Mouse (Mus musculus): ENCODE results near the gene Hoxd9. TPM values are rescaled to one million over a fixed set of nuclear protein-coding genes. Genes with fewer than 3 reads are reported as not detected.
A peak's percentile ranks its signal among the peaks of the same experiment; 100 is the strongest.

Hoxd9 gene
- polyA plus RNA-seq, 1 experiment: 23.9 TPM

GRCm38 (mm10) chr2:74714881-74715280 is 17.4 kb downstream of the Hoxd9 start:
- peak overlapping the region; percentile 6 for H3K4me3 ChIP-seq (ENCODE audit: insufficient read depth, low read depth, low read length)
- DNase-seq: no peak

GRCm38 (mm10) chr2:74715504-74716241 is 18.1 kb downstream of the Hoxd9 start:
- H3K27ac ChIP-seq (ENCODE audit: insufficient read depth, low read depth, low read length): no peak overlapping the region; the same call in 1 of the 2 replicates

More at GRCm38 (mm10) chr2:74714881-74715280, 17.4 kb downstream of the Hoxd9 start:
- WGBS: 20% methylated on average over 14 of the region's 14 CpGs
- Histone ChIP-seq H3K27ac (ENCODE audit: insufficient read depth, low read depth, low read length) (peak overlapping the region; percentile 79), H3K27me3 (replicated peaks; ENCODE audit: control insufficient read depth, insufficient read depth, low read length) (no peaks in the 10 kb centered on the region), H3K4me1 (ENCODE audit: control insufficient read depth, insufficient read depth, low read length) (peaks cover 8% of the 10 kb centered on the region; the same call in 1 of the 2 replicates), H3K36me3 (ENCODE audit: control insufficient read depth, insufficient read depth, low read length) (no peaks in the 10 kb centered on the region)
- TF ChIP-seq POLR2A (IDR thresholded peaks at IDR 0.05; ENCODE audit: low read depth, low read length) (peak; percentile 22), CTCF (conservative IDR thresholded peaks at IDR 0.05; ENCODE audit: insufficient read depth, insufficient read length, low read depth, low read length) (no peak)

DNA sequence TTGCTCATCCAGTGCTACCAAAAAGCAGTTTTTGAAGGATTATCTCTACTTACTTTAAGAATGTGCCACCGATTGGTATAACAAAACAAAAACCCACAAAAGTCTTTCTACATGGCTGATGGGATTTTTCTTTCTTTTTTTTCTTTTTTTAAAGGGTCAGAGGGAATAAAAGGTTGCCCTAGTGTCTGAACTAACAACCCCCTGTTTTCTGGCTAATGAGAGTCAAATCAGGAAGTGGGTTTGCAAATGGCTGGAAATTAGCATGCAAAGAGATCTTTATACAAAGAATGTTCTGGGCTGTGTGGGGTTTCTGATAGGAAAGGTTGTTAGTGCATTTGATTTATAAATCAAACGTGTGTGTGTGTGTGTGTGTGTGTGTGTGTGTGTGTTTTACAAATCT is 22.9 kb downstream of the Hoxd9 start:
- TF ChIP-seq CTCF (conservative IDR thresholded peaks at IDR 0.05; ENCODE audit: insufficient read depth, insufficient read length, low read depth, low read length): no peak
- no peak for TF ChIP-seq POLR2A (IDR thresholded peaks at IDR 0.05; ENCODE audit: low read depth, low read length)
- H3K4me1 ChIP-seq (ENCODE audit: control insufficient read depth, insufficient read depth, low read length): peaks cover 21% of the 10 kb centered on the region; the same call in 1 of the 2 replicates
- no peak overlapping the region for H3K4me3 ChIP-seq (ENCODE audit: insufficient read depth, low read depth, low read length)
- DNase-seq: no peak
- no peaks in the 10 kb centered on the region for H3K27me3 ChIP-seq (replicated peaks; ENCODE audit: control insufficient read depth, insufficient read depth, low read length)
- no peak overlapping the region for H3K27ac ChIP-seq (ENCODE audit: insufficient read depth, low read depth, low read length)
- no peaks in the 10 kb centered on the region for H3K36me3 ChIP-seq (ENCODE audit: control insufficient read depth, insufficient read depth, low read length)
- WGBS: 56% methylated on average over 2 of the region's 2 CpGs

More at GRCm38 (mm10) chr2:74715504-74716241, 18.1 kb downstream of the Hoxd9 start:
- peak; percentile 92 for TF ChIP-seq CTCF (conservative IDR thresholded peaks at IDR 0.05; ENCODE audit: insufficient read depth, insufficient read length, low read depth, low read length)
- no peak for TF ChIP-seq POLR2A (IDR thresholded peaks at IDR 0.05; ENCODE audit: low read depth, low read length)
- no peaks in the 10 kb centered on the region for H3K27me3 ChIP-seq (replicated peaks; ENCODE audit: control insufficient read depth, insufficient read depth, low read length)
- H3K36me3 ChIP-seq (ENCODE audit: control insufficient read depth, insufficient read depth, low read length): no peaks in the 10 kb centered on the region
- peaks cover 8% of the 10 kb centered on the region; the same call in 1 of the 2 replicates for H3K4me1 ChIP-seq (ENCODE audit: control insufficient read depth, insufficient read depth, low read length)
- WGBS: 4% methylated on average over 26 of the region's 26 CpGs
- peak overlapping the region; percentile 12; the same call in 1 of the 2 replicates for H3K4me3 ChIP-seq (ENCODE audit: insufficient read depth, low read depth, low read length)
- DNase-seq: peak; percentile 94

- H3K4me3 ChIP-seq (ENCODE audit: insufficient read depth, low read depth, low read length): no peak overlapping the region
- no peaks in the 10 kb centered on the region for H3K27me3 ChIP-seq (replicated peaks; ENCODE audit: control insufficient read depth, insufficient read depth, low read length)
- no peak for DNase-seq
- no peaks in the 10 kb centered on the region for H3K36me3 ChIP-seq (ENCODE audit: control insufficient read depth, insufficient read depth, low read length)
- 57% methylated on average over 5 of the region's 5 CpGs for WGBS
- H3K4me1 ChIP-seq (ENCODE audit: control insufficient read depth, insufficient read depth, low read length): peaks cover 24% of the 10 kb centered on the region; the same call in 1 of the 2 replicates
- no peak overlapping the region for H3K27ac ChIP-seq (ENCODE audit: insufficient read depth, low read depth, low read length)
- TF ChIP-seq CTCF (conservative IDR thresholded peaks at IDR 0.05; ENCODE audit: insufficient read depth, insufficient read length, low read depth, low read length) (no peak), POLR2A (IDR thresholded peaks at IDR 0.05; ENCODE audit: low read depth, low read length) (no peak)
These were observed 23.5 kb downstream of the Hoxd9 start for GRCm38 (mm10) chr2:74720955-74721491.

GRCm38 (mm10) chr2:74721882-74722281 is 24.4 kb downstream of the Hoxd9 start:
- Histone ChIP-seq H3K4me1 (ENCODE audit: control insufficient read depth, insufficient read depth, low read length) (peaks cover 27% of the 10 kb centered on the region; the same call in 1 of the 2 replicates), H3K27me3 (replicated peaks; ENCODE audit: control insufficient read depth, insufficient read depth, low read length) (no peaks in the 10 kb centered on the region), H3K27ac (ENCODE audit: insufficient read depth, low read depth, low read length) (no peak overlapping the region), H3K4me3 (ENCODE audit: insufficient read depth, low read depth, low read length) (no peak overlapping the region), H3K36me3 (ENCODE audit: control insufficient read depth, insufficient read depth, low read length) (no peaks in the 10 kb centered on the region)
- 30% methylated on average over 6 of the region's 6 CpGs for WGBS
- TF ChIP-seq CTCF (conservative IDR thresholded peaks at IDR 0.05; ENCODE audit: insufficient read depth, insufficient read length, low read depth, low read length) (no peak), POLR2A (IDR thresholded peaks at IDR 0.05; ENCODE audit: low read depth, low read length) (no peak)
- peak; percentile 49 for DNase-seq

- H3K4me1 ChIP-seq (ENCODE audit: control insufficient read depth, insufficient read depth, low read length): peaks cover 27% of the 10 kb centered on the region; the same call in 1 of the 2 replicates
- no peak for DNase-seq
- H3K36me3 ChIP-seq (ENCODE audit: control insufficient read depth, insufficient read depth, low read length): no peaks in the 10 kb centered on the region
- 75% methylated on average over 8 of the region's 8 CpGs for WGBS
- H3K27me3 ChIP-seq (replicated peaks; ENCODE audit: control insufficient read depth, insufficient read depth, low read length): no peaks in the 10 kb centered on the region
- no peak overlapping the region for H3K27ac ChIP-seq (ENCODE audit: insufficient read depth, low read depth, low read length)
- TF ChIP-seq CTCF (conservative IDR thresholded peaks at IDR 0.05; ENCODE audit: insufficient read depth, insufficient read length, low read depth, low read length) (no peak), POLR2A (IDR thresholded peaks at IDR 0.05; ENCODE audit: low read depth, low read length) (no peak)
- no peak overlapping the region for H3K4me3 ChIP-seq (ENCODE audit: insufficient read depth, low read depth, low read length)
These were observed 25.4 kb downstream of the Hoxd9 start for GRCm38 (mm10) chr2:74722949-74723348.

Data from kidney, adult 2 months (tissue).